Mouse (Mus musculus) megakaryocyte, adult 5-6 weeks (primary cell): ENCODE measurements around the gene Ly9. TPM values are rescaled to one million over a fixed set of nuclear protein-coding genes. Genes with fewer than 3 reads are reported as not detected.

Experiments
- ATAC-seq: 2 replicates; pipeline ENCODE4 v1.8.0; 2016; ENCODE audit warnings: mild to moderate bottlenecking, inconsistent platforms; ENCODE audit not compliant: poor library complexity, severe bottlenecking
- total RNA-seq, 2 experiments: library from RNA; stranded (forward) in 1 of 2; stranded (reverse) in 1 of 2; fragments of 153-499, 151-499 nt in 1 of 2; fragments of 221-1000, 200-1000 nt in 1 of 2; gene quantifications; 2 replicates each; pipeline versions ENCODE4 v1.2.3 to v1.2.4; 2015 to 2017

Ly9 gene
- total RNA-seq, 2 experiments from 2014 or later = 41.3 to 75.3 TPM

GRCm38 (mm10) chr1:171604686-171605085, 2.5 kb downstream of the Ly9 start:
- ATAC-seq = no peak

GRCm38 (mm10) chr1:171584584-171584983, 22.6 kb downstream of the Ly9 start:
- no peak for ATAC-seq

- ATAC-seq = peak; percentile 68
Observed at GRCm38 (mm10) chr1:171577168-171577567, 30.0 kb downstream of the Ly9 start.

- no peak for ATAC-seq
Observed at GRCm38 (mm10) chr1:171568436-171568835, 38.8 kb downstream of the Ly9 start.

GRCm38 (mm10) chr1:171566777-171567176, 40.4 kb downstream of the Ly9 start:
- ATAC-seq = peak; percentile 56

GRCm38 (mm10) chr1:171565888-171566287, 41.3 kb downstream of the Ly9 start:
- ATAC-seq = no peak

DNA sequence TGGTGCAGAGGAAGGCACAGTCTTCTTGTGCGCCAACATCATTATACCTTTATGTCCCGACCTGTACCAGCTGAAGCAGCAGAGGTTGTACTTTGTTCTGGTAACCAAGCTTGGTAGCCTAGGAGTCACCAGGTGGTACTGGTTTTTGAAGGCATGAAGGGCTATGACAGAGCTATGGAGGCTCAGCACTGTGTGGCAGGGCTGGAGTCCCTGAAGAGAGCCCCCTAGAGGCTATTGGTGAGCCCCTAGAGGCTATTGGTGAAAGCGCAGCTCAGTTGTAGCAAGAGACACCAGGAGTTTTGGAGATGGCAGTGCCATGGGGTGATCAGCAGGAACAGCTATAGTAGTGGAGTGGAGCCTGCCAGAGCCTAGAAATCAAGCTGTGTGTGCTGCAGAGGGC, 43.0 kb downstream of the Ly9 start:
- peak; percentile 71 for ATAC-seq

GRCm38 (mm10) chr1:171563042-171563441, 44.2 kb downstream of the Ly9 start:
- ATAC-seq = no peak

GRCm38 (mm10) chr1:171561639-171562225, 45.5 kb downstream of the Ly9 start:
- ATAC-seq = peak; percentile 32

DNA sequence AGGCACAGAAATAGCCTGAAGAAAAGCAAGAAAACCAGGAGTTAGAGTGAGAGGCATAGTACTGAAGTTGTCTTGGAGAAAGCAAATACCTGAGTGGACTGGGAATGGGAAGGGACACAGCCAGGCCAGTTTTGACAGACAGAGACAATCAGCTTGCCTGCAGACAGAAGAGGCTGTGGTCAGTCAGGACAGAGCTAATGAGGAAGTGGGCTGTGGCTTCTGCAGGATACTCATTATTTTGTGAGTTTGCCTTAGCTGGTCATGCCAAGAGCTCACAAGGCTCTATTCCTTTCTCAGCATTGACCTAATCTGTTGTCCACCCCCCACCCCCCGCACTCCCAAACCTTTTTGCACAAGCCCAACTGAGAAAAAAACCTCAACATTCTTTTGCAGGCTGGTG, 46.0 kb downstream of the Ly9 start:
- peak; percentile 48 for ATAC-seq

DNA sequence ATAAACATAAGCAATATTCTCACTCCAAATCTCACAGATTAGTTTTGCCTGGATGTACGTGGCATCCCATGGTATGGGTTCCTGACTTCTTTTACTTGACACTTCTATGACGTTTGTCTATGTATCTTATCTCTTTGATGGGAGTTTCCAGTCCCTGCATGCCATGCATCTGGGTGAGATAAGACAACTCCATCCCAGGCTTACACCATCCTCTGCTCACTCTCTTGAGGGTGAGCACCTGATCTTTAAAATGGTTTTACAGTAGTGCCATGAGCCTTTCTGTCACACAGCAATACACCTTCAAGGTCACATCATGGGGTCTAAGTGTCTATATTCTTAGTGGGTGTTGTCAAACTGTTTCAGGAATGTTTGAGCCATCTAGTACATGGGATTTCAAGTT, 46.9 kb downstream of the Ly9 start:
- no peak for ATAC-seq

DNA sequence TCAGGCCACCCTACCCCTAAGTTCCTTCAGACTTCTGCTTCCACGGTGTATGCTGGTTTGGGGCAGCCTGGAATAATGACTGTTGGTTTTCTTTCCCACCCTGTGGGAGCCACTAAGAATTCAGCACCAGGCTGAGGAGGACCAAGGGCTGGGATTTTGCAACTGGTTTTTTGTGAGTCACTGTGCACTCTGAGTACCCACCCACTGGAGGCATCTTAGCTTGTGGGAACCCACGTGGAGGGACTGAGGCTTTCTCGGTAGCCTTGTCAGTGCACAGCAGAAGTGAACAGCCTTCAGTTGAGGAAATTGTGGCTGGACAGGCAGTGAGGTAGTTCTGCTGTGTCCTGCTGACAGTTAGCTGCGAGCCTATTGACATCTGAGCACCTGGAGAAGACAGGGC, 48.3 kb downstream of the Ly9 start, which contains the start of gene Cd244a:
Gene Cd244a (plus strand): TSS at position 296 of the 400 bp plus-strand sequence.
- ATAC-seq = peak; percentile 83

DNA sequence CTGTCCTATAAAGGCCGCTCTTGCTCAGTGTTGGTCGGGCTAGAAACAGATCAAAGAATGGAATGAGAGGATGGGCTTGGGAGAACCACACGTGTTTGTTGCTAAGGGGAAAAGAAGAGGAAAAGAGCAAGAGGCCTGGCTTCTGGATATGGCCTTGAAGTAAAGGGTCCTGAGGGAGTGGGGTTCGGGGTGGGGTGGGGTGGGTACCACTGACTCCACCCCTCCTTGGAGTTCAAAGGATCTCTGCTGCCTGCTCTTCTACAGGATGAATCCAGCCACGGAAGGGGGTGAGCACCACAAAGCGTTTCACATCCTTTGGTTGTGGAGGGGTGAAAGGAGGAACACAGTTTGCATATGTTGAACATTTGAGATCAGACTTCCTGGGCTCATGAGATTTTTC, 48.8 kb downstream of the Ly9 start:
- no peak for ATAC-seq

GRCm38 (mm10) chr1:171556366-171556765, 50.8 kb downstream of the Ly9 start:
- no peak for ATAC-seq

DNA sequence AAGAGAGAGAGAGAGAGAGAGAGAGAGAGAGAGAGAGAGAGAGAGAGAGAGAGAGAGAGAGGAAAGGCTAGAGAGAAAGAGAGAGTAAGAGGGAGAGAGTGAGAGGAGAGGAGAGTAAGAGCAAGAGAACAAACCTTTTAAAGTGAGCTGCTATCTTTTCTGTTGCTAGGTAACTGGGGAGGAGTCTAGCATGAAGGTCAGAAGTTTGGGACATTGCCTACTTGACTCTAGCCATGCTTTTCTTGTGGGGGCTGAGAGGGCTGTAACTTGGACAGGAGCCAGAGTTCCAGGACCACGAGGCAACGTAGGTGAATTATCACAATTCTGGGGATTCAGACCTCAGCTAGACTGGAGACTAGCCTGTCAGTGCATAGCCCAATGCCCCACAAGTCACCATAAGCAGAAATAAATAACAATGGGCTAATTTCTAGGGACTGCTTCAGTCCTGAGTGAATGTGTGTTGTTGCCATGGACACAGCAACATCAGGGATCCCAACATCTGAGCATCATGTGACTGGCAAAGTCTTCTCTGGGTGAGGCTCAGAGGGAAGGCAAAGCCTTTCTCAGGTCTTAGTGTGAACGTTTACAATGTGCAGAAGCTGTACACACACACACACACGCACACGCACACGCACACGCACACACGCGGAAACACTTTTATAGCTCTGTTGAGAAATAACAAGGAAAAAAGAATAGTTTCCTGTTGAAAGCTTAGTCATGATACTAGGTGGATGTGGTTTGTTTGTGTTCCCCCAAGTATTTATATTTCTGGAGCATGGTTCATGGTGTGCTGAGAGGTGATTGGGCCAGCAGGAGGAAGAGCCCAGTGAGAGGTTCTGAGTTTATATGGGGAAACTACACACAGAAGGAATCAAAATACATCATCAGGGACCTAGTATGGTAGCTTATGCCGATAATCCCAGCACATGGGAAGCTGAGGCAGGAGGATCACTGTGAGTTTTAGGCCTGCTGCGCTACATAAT, 53.6 kb downstream of the Ly9 start:
- 0 out of 2 replicates have a peak, but pooled peaks have one; percentile 14 for ATAC-seq

GRCm38 (mm10) chr1:171552230-171552629, 55.0 kb downstream of the Ly9 start:
- ATAC-seq = no peak

GRCm38 (mm10) chr1:171551326-171551725, 55.9 kb downstream of the Ly9 start:
- ATAC-seq = peak; percentile 88

DNA sequence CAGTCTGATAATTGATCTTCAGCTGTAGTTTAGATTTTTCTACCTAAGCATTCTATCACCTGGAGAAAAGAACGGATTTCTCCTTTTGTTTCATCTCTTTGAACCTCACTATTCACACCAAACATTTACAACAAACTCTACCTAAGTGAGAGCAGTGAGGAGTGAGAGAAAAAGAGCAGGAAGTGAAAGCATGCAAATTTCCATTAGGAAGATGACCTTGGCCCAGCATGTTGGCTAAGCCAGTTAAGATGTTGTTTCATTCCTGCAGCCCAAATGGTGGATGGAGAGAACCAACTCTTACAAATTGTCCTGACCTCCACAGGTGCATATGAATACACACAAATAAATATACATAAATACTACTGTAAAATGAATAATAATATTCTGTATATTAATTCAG, 66.5 kb downstream of the Ly9 start:
- ATAC-seq = no peak
